Comparison of ENCODE assay signal across 21 mouse cellular contexts in genomic region chr2:14447322-14447721, GRCm38 (mm10). TPM values are rescaled to one million over a fixed set of nuclear protein-coding genes. Genes with fewer than 3 reads are reported as not detected.
"Had no signal": no experiment of that assay in that cellular context is flagged by ENCODE, and none has a peak within 500 bp of the region (broad histone marks: within the 10 kb centered on the region; RNA-seq: fewer than 3 reads in every experiment).

No protein-coding gene starts in this region.

- H3K27ac ChIP-seq: hindbrain, postnatal 0 days; kidney, embryonic 15.5 days; limb, embryonic 12.5 days; limb, embryonic 15.5 days; liver, embryonic 14.5 days; midbrain, embryonic 10.5 days; midbrain, embryonic 13.5 days; neural tube, embryonic 13.5 days had no signal

- H3K27me3 ChIP-seq: kidney, embryonic 15.5 days; limb, embryonic 12.5 days; limb, embryonic 15.5 days; megakaryocyte, embryonic 14.5 days; midbrain, embryonic 13.5 days; neural tube, embryonic 13.5 days had no signal

- H3K4me1 ChIP-seq: kidney, embryonic 15.5 days; limb, embryonic 12.5 days; limb, embryonic 15.5 days; midbrain, embryonic 10.5 days; neural tube, embryonic 13.5 days had no signal

- ATAC-seq: hindbrain, postnatal 0 days; inflammation-experienced regulatory T-cells, adult 6 months; intestine, embryonic 16.5 days; liver, postnatal 0 days; midbrain, embryonic 13.5 days; midbrain, embryonic 16.5 days had no signal

- H3K36me3 ChIP-seq: kidney, embryonic 15.5 days; limb, embryonic 12.5 days; limb, embryonic 15.5 days; midbrain, embryonic 10.5 days; midbrain, embryonic 13.5 days; neural tube, embryonic 13.5 days had no signal

- DNase-seq: kidney, adult 8-10 months; kidney, postnatal 4 days; left cerebral cortex, postnatal 4 days; liver, postnatal 0 days; thymus, adult 18-20 months; thymus, postnatal 36 days had no signal

- H3K9me3 ChIP-seq: kidney, embryonic 15.5 days; limb, embryonic 12.5 days; limb, embryonic 15.5 days; midbrain, embryonic 10.5 days; midbrain, embryonic 13.5 days; neural tube, embryonic 13.5 days had no signal

- H3K4me3 ChIP-seq: kidney, embryonic 15.5 days; limb, embryonic 12.5 days; limb, embryonic 15.5 days; megakaryocyte, embryonic 14.5 days; midbrain, embryonic 10.5 days; midbrain, embryonic 13.5 days; myocyte; neural tube, embryonic 13.5 days had no signal

- H3K9ac ChIP-seq: kidney, embryonic 15.5 days; limb, embryonic 12.5 days; limb, embryonic 15.5 days; liver, embryonic 14.5 days; liver, postnatal 0 days; midbrain, embryonic 13.5 days; neural tube, embryonic 13.5 days had no signal

- H3K4me2 ChIP-seq: kidney, embryonic 15.5 days; limb, embryonic 12.5 days; limb, embryonic 15.5 days; liver, embryonic 11.5 days; midbrain, embryonic 13.5 days; neural tube, embryonic 13.5 days had no signal

RNA-seq across cellular contexts. Expression of gene Slc39a12, which starts 59.2 kb away (rescaled TPM):
- polyA plus RNA-seq: inflammation-experienced regulatory T-cells, adult 6 months; intestine, embryonic 16.5 days; kidney, embryonic 15.5 days; limb, embryonic 12.5 days; small intestine, adult 2 months had no signal
